Mouse (Mus musculus) R1 (cell line): ENCODE results near the gene Adam19.
"Not testable (repeated sequence)": the region's sequence is repeated elsewhere in the genome, so short reads cannot be mapped to it uniquely, and the experiment has no call there.

Experiments used
- DNase-seq: peaks from one replicate; pipeline ENCODE4 v3.0.0-alpha.2; 2018; ENCODE audit warnings: low read depth, low spot score

The Adam19 gene

GRCm38 (mm10) chr11:46128548-46128945 is 72.8 kb downstream of the Adam19 start:
- DNase-seq, result peak; percentile 60

GRCm38 (mm10) chr11:46131022-46131986 is 75.5 kb downstream of the Adam19 start:
- DNase-seq, result no peak

- no peak for DNase-seq
Observed at GRCm38 (mm10) chr11:46134899-46135298, 79.1 kb downstream of the Adam19 start.

GRCm38 (mm10) chr11:46143342-46143741 is 87.5 kb downstream of the Adam19 start:
- DNase-seq, result no peak

GRCm38 (mm10) chr11:46145163-46145875 is 89.5 kb downstream of the Adam19 start:
- no peak for DNase-seq

GRCm38 (mm10) chr11:46146619-46147018 is 90.8 kb downstream of the Adam19 start:
- DNase-seq, result no peak

- no peak for DNase-seq
Observed at GRCm38 (mm10) chr11:46156945-46157344, 101.2 kb downstream of the Adam19 start.

- DNase-seq, result no peak
Observed at GRCm38 (mm10) chr11:46157462-46157861, 101.7 kb downstream of the Adam19 start.

GRCm38 (mm10) chr11:46165866-46166585 is 110.2 kb downstream of the Adam19 start, which contains the start of gene Nipal4:
Gene Nipal4 (minus strand): TSS chr11:46166508.
- DNase-seq, result peak; percentile 59

GRCm38 (mm10) chr11:46168506-46168905 is 112.7 kb downstream of the Adam19 start:
- no peak for DNase-seq

- no peak for DNase-seq
Observed at GRCm38 (mm10) chr11:46169908-46170307, 114.1 kb downstream of the Adam19 start.

GRCm38 (mm10) chr11:46172128-46172527 is 116.3 kb downstream of the Adam19 start:
- no peak for DNase-seq

GRCm38 (mm10) chr11:46176155-46176554 is 120.4 kb downstream of the Adam19 start:
- no peak for DNase-seq

- DNase-seq, result no peak
Observed at GRCm38 (mm10) chr11:46177246-46178043, 121.7 kb downstream of the Adam19 start.

GRCm38 (mm10) chr11:46182031-46182430 is 126.2 kb downstream of the Adam19 start:
- DNase-seq, result not testable (repeated sequence)

- no peak for DNase-seq
Observed at GRCm38 (mm10) chr11:46184946-46185345, 129.2 kb downstream of the Adam19 start.

- DNase-seq, result no peak
Observed at GRCm38 (mm10) chr11:46185486-46185885, 129.7 kb downstream of the Adam19 start.

- DNase-seq, result no peak
Observed at GRCm38 (mm10) chr11:46188283-46188682, 132.5 kb downstream of the Adam19 start.

- DNase-seq, result no peak
Observed at GRCm38 (mm10) chr11:46194175-46194574, 138.4 kb downstream of the Adam19 start.
